Mouse (Mus musculus) heart, adult 8-10 months (tissue): ENCODE results near the gene Ccnd2. TPM values are rescaled to one million over a fixed set of nuclear protein-coding genes. Genes with fewer than 3 reads are reported as not detected.

Source experiments
- DNase-seq: peaks from one replicate; pipeline ENCODE4 v3.0.0; 2022; ENCODE audit warnings: low spot score
- total RNA-seq, 4 experiments: library from RNA; stranded (reverse); gene quantifications; 2 replicates each; pipeline ENCODE4 v1.2.4; 2022

The Ccnd2 gene
- total RNA-seq, 4 experiments from 2014 or later, result 113 to 158 (median 137) TPM

- DNase-seq, result no peak
Measured at GRCm38 (mm10) chr6:127148526-127149302, 3.3 kb downstream of the Ccnd2 start.

- DNase-seq, result peak; percentile 89
Measured at GRCm38 (mm10) chr6:127147665-127148064, 4.3 kb downstream of the Ccnd2 start.

- DNase-seq, result no peak
Measured at GRCm38 (mm10) chr6:127146322-127146947, 5.6 kb downstream of the Ccnd2 start.

- DNase-seq, result no peak
Measured at GRCm38 (mm10) chr6:127145464-127146190, 6.4 kb downstream of the Ccnd2 start.

GRCm38 (mm10) chr6:127143576-127144288 lies 8.3 kb downstream of the Ccnd2 start:
- no peak for DNase-seq

- no peak for DNase-seq
Measured at GRCm38 (mm10) chr6:127143124-127143520, 8.9 kb downstream of the Ccnd2 start.

GRCm38 (mm10) chr6:127142154-127143123 lies 9.6 kb downstream of the Ccnd2 start:
- peak; percentile 44 for DNase-seq

GRCm38 (mm10) chr6:127138962-127139361 lies 13.0 kb downstream of the Ccnd2 start:
- DNase-seq, result no peak

GRCm38 (mm10) chr6:127133433-127134245 lies 18.4 kb downstream of the Ccnd2 start:
- DNase-seq, result no peak

- DNase-seq, result no peak
Measured at GRCm38 (mm10) chr6:127132719-127133118, 19.3 kb downstream of the Ccnd2 start.

GRCm38 (mm10) chr6:127131946-127132345 lies 20.0 kb downstream of the Ccnd2 start:
- no peak for DNase-seq

GRCm38 (mm10) chr6:127130377-127130776 lies 21.6 kb downstream of the Ccnd2 start:
- no peak for DNase-seq

GRCm38 (mm10) chr6:127129659-127130058 lies 22.3 kb downstream of the Ccnd2 start:
- no peak for DNase-seq

- DNase-seq, result no peak
Measured at GRCm38 (mm10) chr6:127123506-127123905, 28.5 kb downstream of the Ccnd2 start.

GRCm38 (mm10) chr6:127122996-127123395 lies 29.0 kb downstream of the Ccnd2 start:
- no peak for DNase-seq

- DNase-seq, result no peak
Measured at GRCm38 (mm10) chr6:127122221-127122806, 29.7 kb downstream of the Ccnd2 start.

GRCm38 (mm10) chr6:127114753-127115456 lies 37.1 kb downstream of the Ccnd2 start:
- no peak for DNase-seq

GRCm38 (mm10) chr6:127109402-127109930 lies 42.5 kb downstream of the Ccnd2 start, which contains the start of gene Tigar:
TSS of gene Tigar (minus strand) at chr6:127109557.
- DNase-seq, result peak; percentile 92
